Mouse (Mus musculus): ENCODE measurements around the gene Gpcpd1. TPM values are rescaled to one million over a fixed set of nuclear protein-coding genes. Genes with fewer than 3 reads are reported as not detected.

Gene Gpcpd1
- polyA plus RNA-seq (2012; rRNA removed) = 32.5 and 34.6 TPM in 2 replicates
- polyA plus RNA-seq (2014; fragmentation: Nextera tagmentation; extraction: Ambion mirVana) = 41.7 and 43.4 TPM in 2 replicates

DNA sequence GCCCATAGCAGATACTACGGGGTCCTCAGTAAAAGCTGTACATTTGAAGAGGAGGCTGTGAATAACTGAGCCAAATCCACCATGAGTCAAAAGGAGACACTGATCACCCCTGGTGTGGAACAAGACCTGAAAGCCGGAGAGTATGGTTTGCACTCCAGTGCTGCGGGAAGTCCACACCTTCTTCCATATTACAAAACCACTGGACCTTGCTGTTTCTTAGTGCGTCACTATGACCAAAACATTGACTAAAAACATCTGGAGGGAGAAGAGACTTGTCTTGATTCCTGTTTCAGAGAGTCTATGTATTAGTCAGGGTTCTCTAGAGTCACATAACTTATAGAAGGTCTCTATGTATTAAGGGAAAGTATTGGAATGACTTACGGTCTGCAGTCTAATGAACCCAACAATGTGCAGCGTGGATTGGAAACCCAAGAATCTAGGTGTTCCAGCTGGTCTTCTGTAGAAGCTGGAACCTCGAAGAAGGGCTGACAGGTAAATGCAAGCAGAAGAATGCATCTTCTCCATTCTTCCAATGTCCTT lies at the start of gene Gpcpd1:
TSS of gene Gpcpd1 (minus strand) at position 490 of the 540 bp plus-strand sequence.
- Histone ChIP-seq H3K9ac (ENCODE audit: low read depth, low read length, severe bottlenecking) (no peak within 1 kb of the TSS), H3K36me3 (ENCODE audit: control insufficient read depth, insufficient read depth, low read length) (no peaks in the 10 kb centered on the region), H3K27me3 (ENCODE audit: control insufficient read depth, insufficient read depth, low read length) (no peaks in the 10 kb centered on the region), H3K4me1 (ENCODE audit: control insufficient read depth, insufficient read depth, low read length) (peaks cover 7% of the 10 kb centered on the region), H3K27ac (replicated peaks; ENCODE audit: low read depth, low read length) (no peak within 1 kb of the TSS), H3K4me2 (replicated peaks; ENCODE audit: low read depth, low read length, severe bottlenecking) (no peak within 1 kb of the TSS), H3K9me3 (ENCODE audit: control insufficient read depth, low read length) (no peaks in the 10 kb centered on the region), H3K4me3 (replicated peaks; ENCODE audit: low read length) (no peak within 1 kb of the TSS)
- TF ChIP-seq POLR2A (IDR thresholded peaks at IDR 0.05; ENCODE audit: borderline replicate concordance, extremely low read depth, insufficient read depth, insufficient read length) = no peak
- 94% methylated on average over 7 of the region's 7 CpGs for WGBS
- DNase-seq (ENCODE audit: low spot score) (no peak), ATAC-seq (ENCODE audit: low FRiP score, low read depth) (no peak)

DNA sequence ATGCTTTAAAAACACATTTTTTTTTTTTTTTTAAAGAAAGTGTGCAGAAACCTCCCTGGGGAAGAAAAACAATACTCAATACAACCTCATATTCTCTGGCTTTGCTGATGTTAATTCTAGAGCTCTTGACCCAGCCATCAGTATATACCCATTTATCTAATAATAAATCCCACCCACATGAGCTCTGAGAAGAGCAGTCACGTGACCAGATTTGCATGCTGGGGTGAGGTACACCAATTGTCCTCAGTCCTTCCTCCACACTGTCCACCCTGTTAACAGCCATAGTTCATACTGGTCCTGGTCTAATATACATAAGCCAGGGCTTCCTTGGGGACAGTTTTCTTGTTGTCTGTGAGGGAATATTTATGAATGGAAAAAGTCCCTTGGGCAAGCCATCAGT lies 49.0 kb upstream of the Gpcpd1 start:
- H3K4me3 ChIP-seq (replicated peaks; ENCODE audit: low read length) = no peak overlapping the region
- H3K27me3 ChIP-seq (ENCODE audit: control insufficient read depth, insufficient read depth, low read length) = no peaks in the 10 kb centered on the region
- TF ChIP-seq POLR2A (IDR thresholded peaks at IDR 0.05; ENCODE audit: borderline replicate concordance, extremely low read depth, insufficient read depth, insufficient read length) = no peak
- no peak for DNase-seq (ENCODE audit: low spot score)
- 81% methylated on average over 1 of the region's 1 CpGs for WGBS
- H3K36me3 ChIP-seq (ENCODE audit: control insufficient read depth, insufficient read depth, low read length) = no peaks in the 10 kb centered on the region
- H3K4me1 ChIP-seq (ENCODE audit: control insufficient read depth, insufficient read depth, low read length) = no peaks in the 10 kb centered on the region
- no peak overlapping the region for H3K4me2 ChIP-seq (replicated peaks; ENCODE audit: low read depth, low read length, severe bottlenecking)
- H3K27ac ChIP-seq (replicated peaks; ENCODE audit: low read depth, low read length) = no peak overlapping the region
- H3K9ac ChIP-seq (ENCODE audit: low read depth, low read length, severe bottlenecking) = no peak overlapping the region
- no peak for ATAC-seq (ENCODE audit: low FRiP score, low read depth)
- H3K9me3 ChIP-seq (ENCODE audit: control insufficient read depth, low read length) = no peaks in the 10 kb centered on the region

DNA sequence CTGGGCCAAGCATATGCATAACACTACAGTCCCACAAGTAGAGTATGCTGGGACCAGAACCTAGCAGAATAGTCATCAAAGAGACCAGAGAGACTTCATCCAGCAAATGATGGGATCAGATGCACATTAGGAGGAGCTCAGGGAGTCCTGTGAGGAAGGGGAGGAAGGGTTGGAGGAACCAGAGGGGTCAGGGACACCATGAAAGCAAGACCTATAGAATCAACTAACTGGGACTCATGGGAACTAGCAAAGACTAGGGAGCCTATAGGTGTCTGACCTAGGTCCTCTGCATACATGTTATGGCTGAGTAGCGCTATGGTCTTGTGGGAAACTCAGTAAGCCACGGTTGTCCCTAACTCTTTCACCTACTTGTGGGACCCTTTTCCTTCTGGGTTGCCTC lies 41.1 kb upstream of the Gpcpd1 start:
- WGBS = 87% methylated on average over 2 of the region's 2 CpGs
- Histone ChIP-seq H3K27ac (replicated peaks; ENCODE audit: low read depth, low read length) (no peak overlapping the region), H3K4me1 (ENCODE audit: control insufficient read depth, insufficient read depth, low read length) (no peaks in the 10 kb centered on the region), H3K4me2 (replicated peaks; ENCODE audit: low read depth, low read length, severe bottlenecking) (no peak overlapping the region), H3K4me3 (replicated peaks; ENCODE audit: low read length) (no peak overlapping the region), H3K9ac (ENCODE audit: low read depth, low read length, severe bottlenecking) (no peak overlapping the region), H3K9me3 (ENCODE audit: control insufficient read depth, low read length) (no peaks in the 10 kb centered on the region), H3K36me3 (ENCODE audit: control insufficient read depth, insufficient read depth, low read length) (no peaks in the 10 kb centered on the region), H3K27me3 (ENCODE audit: control insufficient read depth, insufficient read depth, low read length) (no peaks in the 10 kb centered on the region)
- no peak for DNase-seq (ENCODE audit: low spot score)
- ATAC-seq (ENCODE audit: low FRiP score, low read depth) = no peak
- TF ChIP-seq POLR2A (IDR thresholded peaks at IDR 0.05; ENCODE audit: borderline replicate concordance, extremely low read depth, insufficient read depth, insufficient read length) = no peak

DNA sequence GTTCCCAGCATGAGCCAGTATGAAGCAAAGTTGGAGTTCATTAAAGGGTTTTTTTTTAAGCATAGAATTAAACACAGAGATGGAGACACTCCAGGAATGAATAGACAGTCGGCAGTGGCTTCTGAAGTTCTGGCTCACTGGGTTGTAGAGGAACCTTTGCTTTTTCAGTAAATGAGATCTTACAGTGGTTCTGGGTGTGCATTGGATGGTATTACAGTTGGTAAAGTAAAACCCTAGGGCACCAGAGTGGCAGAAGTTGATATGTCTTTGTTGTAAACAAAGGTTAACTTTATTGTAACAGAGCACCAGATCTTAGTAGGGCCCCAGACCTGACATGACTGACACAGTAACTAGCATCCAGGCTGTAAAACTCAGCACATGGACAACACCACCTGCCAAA lies 35.6 kb upstream of the Gpcpd1 start:
- no peak for TF ChIP-seq POLR2A (IDR thresholded peaks at IDR 0.05; ENCODE audit: borderline replicate concordance, extremely low read depth, insufficient read depth, insufficient read length)
- no peak for DNase-seq (ENCODE audit: low spot score)
- no peaks in the 10 kb centered on the region for H3K27me3 ChIP-seq (ENCODE audit: control insufficient read depth, insufficient read depth, low read length)
- no peaks in the 10 kb centered on the region for H3K36me3 ChIP-seq (ENCODE audit: control insufficient read depth, insufficient read depth, low read length)
- no peak for ATAC-seq (ENCODE audit: low FRiP score, low read depth)
- WGBS = 50% methylated on average over 1 of the region's 1 CpGs
- H3K9ac ChIP-seq (ENCODE audit: low read depth, low read length, severe bottlenecking) = no peak overlapping the region
- no peak overlapping the region for H3K4me2 ChIP-seq (replicated peaks; ENCODE audit: low read depth, low read length, severe bottlenecking)
- H3K27ac ChIP-seq (replicated peaks; ENCODE audit: low read depth, low read length) = no peak overlapping the region
- H3K9me3 ChIP-seq (ENCODE audit: control insufficient read depth, low read length) = no peaks in the 10 kb centered on the region
- H3K4me3 ChIP-seq (replicated peaks; ENCODE audit: low read length) = no peak overlapping the region
- no peaks in the 10 kb centered on the region for H3K4me1 ChIP-seq (ENCODE audit: control insufficient read depth, insufficient read depth, low read length)

GRCm38 (mm10) chr2:132617693-132618092 lies 30.2 kb upstream of the Gpcpd1 start:
- no peaks in the 10 kb centered on the region for H3K4me1 ChIP-seq (ENCODE audit: control insufficient read depth, insufficient read depth, low read length)

More at GRCm38 (mm10) chr2:132617693-132618092, 30.2 kb upstream of the Gpcpd1 start:
- Histone ChIP-seq H3K4me3 (replicated peaks; ENCODE audit: low read length) (no peak overlapping the region), H3K27me3 (ENCODE audit: control insufficient read depth, insufficient read depth, low read length) (no peaks in the 10 kb centered on the region), H3K36me3 (ENCODE audit: control insufficient read depth, insufficient read depth, low read length) (no peaks in the 10 kb centered on the region), H3K27ac (replicated peaks; ENCODE audit: low read depth, low read length) (no peak overlapping the region), H3K9ac (ENCODE audit: low read depth, low read length, severe bottlenecking) (no peak overlapping the region), H3K4me2 (replicated peaks; ENCODE audit: low read depth, low read length, severe bottlenecking) (no peak overlapping the region), H3K9me3 (ENCODE audit: control insufficient read depth, low read length) (no peaks in the 10 kb centered on the region)
- no peak for TF ChIP-seq POLR2A (IDR thresholded peaks at IDR 0.05; ENCODE audit: borderline replicate concordance, extremely low read depth, insufficient read depth, insufficient read length)
- DNase-seq (ENCODE audit: low spot score) (no peak), ATAC-seq (ENCODE audit: low FRiP score, low read depth) (no peak)
- WGBS = 70% methylated on average over 3 of the region's 3 CpGs

All from limb, embryonic 14.5 days (tissue).